10 mouse cellular contexts compared by ENCODE assay signal in genomic region chr9:119100177-119100898, GRCm38 (mm10). TPM values are rescaled to one million over a fixed set of nuclear protein-coding genes. Genes with fewer than 3 reads are reported as not detected.
DNase-seq lines count a peak whose midpoint lies in the region; ATAC-seq and TF ChIP-seq lines count a peak whose summit lies in the region.
"Had no signal": no experiment of that assay in that cellular context is flagged by ENCODE, and none has a peak within 500 bp of the region (broad histone marks: within the 10 kb centered on the region; RNA-seq: fewer than 3 reads in every experiment).

No protein-coding gene starts in this region.

- no peak overlapping the region for H3K27ac ChIP-seq in gastrocnemius, adult 2 months
- H3K27ac ChIP-seq in midbrain, embryonic 11.5 days (ENCODE audit: low read depth, low read length): no peak overlapping the region
- H3K27ac ChIP-seq in midbrain, embryonic 15.5 days: no peak overlapping the region

- H3K4me1 ChIP-seq in midbrain, embryonic 11.5 days (ENCODE audit: control insufficient read depth, insufficient read depth, low read length): peaks cover 4% of the 10 kb centered on the region; the same call in 1 of the 2 replicates
- peaks cover 12% of the 10 kb centered on the region for H3K4me1 ChIP-seq in midbrain, embryonic 15.5 days

- H3K9me3 ChIP-seq in midbrain, embryonic 11.5 days (ENCODE audit: control insufficient read depth, low read length): no peaks in the 10 kb centered on the region
- no peaks in the 10 kb centered on the region for H3K9me3 ChIP-seq in midbrain, embryonic 15.5 days

- 20% methylated on average over 15 of the region's 15 CpGs for WGBS in midbrain, embryonic 11.5 days
- 15% methylated on average over 15 of the region's 15 CpGs for WGBS in midbrain, embryonic 15.5 days

- no peak for TF ChIP-seq CTCF in gastrocnemius, adult 2 months (IDR thresholded peaks at IDR 0.05)

- no peaks in the 10 kb centered on the region for H3K36me3 ChIP-seq in midbrain, embryonic 11.5 days (ENCODE audit: control insufficient read depth, insufficient read depth, low read length)
- H3K36me3 ChIP-seq in midbrain, embryonic 15.5 days (replicated peaks): no peaks in the 10 kb centered on the region

- DNase-seq in gastrocnemius, adult 2 months: peak; percentile 52
- DNase-seq in gastrocnemius, adult 18-20 months (ENCODE audit: low spot score): no peak
- DNase-seq in midbrain, embryonic 11.5 days (ENCODE audit: low spot score, missing footprints): no peak
- DNase-seq in kidney, postnatal 14 days: peak; percentile 48
- peak; percentile 66 for DNase-seq in testis, postnatal 14 days (ENCODE audit: low spot score)
- no peak for DNase-seq in frontal cortex, postnatal 25 days (ENCODE audit: low spot score in 2 of 2)

- H3K27me3 ChIP-seq in midbrain, embryonic 11.5 days (ENCODE audit: control insufficient read depth, insufficient read depth, low read length): peaks cover 3% of the 10 kb centered on the region; the same call in 1 of the 2 replicates
- peaks cover 15% of the 10 kb centered on the region for H3K27me3 ChIP-seq in midbrain, embryonic 15.5 days (replicated peaks)

- H3K4me2 ChIP-seq in midbrain, embryonic 11.5 days: no peak overlapping the region
- no peak overlapping the region for H3K4me2 ChIP-seq in midbrain, embryonic 15.5 days

- no peak overlapping the region for H3K4me3 ChIP-seq in gastrocnemius, adult 2 months
- H3K4me3 ChIP-seq in midbrain, embryonic 11.5 days (ENCODE audit: low read depth, low read length): no peak overlapping the region
- H3K4me3 ChIP-seq in midbrain, embryonic 15.5 days: no peak overlapping the region
- H3K4me3 ChIP-seq: erythroblast, embryonic 14.5 days had no signal

- 0 out of 2 replicates have a peak, but pooled peaks have one; percentile 22 for ATAC-seq in midbrain, embryonic 11.5 days (ENCODE audit: low FRiP score)
- ATAC-seq in midbrain, embryonic 15.5 days (replicated peaks): no peak
- no peak for ATAC-seq in activated CD4-positive, CD25-positive, alpha-beta regulatory T cell, adult 4 months

- H3K9ac ChIP-seq in midbrain, embryonic 11.5 days (ENCODE audit: low read length): no peak overlapping the region
- no peak overlapping the region for H3K9ac ChIP-seq in midbrain, embryonic 15.5 days

- intact Hi-C loops in gastrocnemius, adult 2 months (cut with DNase I): no loop called here

RNA-seq across cellular contexts. Expression of gene Dlec1, which starts 1.9 kb away (rescaled TPM):
- not detected for total RNA-seq in gastrocnemius, adult 2 months (2021)
- not detected for total RNA-seq in gastrocnemius, adult 18-20 months (2021)
- 0.51 and 0.65 TPM in 2 replicates for polyA plus RNA-seq in midbrain, embryonic 11.5 days (2014; fragmentation: Nextera tagmentation; extraction: Ambion mirVana)
- 0.94 and 1.0 TPM in 2 replicates for polyA plus RNA-seq in midbrain, embryonic 15.5 days (2015; fragmentation: Nextera tagmentation; extraction: Ambion mirVana)
- under 1 TPM in 1 of 2 experiments, not detected in 1; 0.52 TPM for polyA plus RNA-seq in activated CD4-positive, CD25-positive, alpha-beta regulatory T cell, adult 4 months (2017; shearing (Covaris generic))
- polyA plus RNA-seq: erythroblast, embryonic 14.5 days had no signal

RNA-seq across cellular contexts. Expression of gene Plcd1, which starts 7.0 kb away (rescaled TPM):
- total RNA-seq in gastrocnemius, adult 2 months (2021): 1 to 10 TPM; 7.6 to 9.6 TPM
- 1 to 10 TPM; 5.5 to 6.3 TPM for total RNA-seq in gastrocnemius, adult 18-20 months (2021)
- polyA plus RNA-seq in midbrain, embryonic 11.5 days (2014; fragmentation: Nextera tagmentation; extraction: Ambion mirVana): 24.2 and 25.8 TPM in 2 replicates
- 15.6 and 16.4 TPM in 2 replicates for polyA plus RNA-seq in midbrain, embryonic 15.5 days (2015; fragmentation: Nextera tagmentation; extraction: Ambion mirVana)
- polyA plus RNA-seq in activated CD4-positive, CD25-positive, alpha-beta regulatory T cell, adult 4 months (2017; shearing (Covaris generic)): 1 to 10 TPM; 2.3 to 4.5 TPM

RNA-seq across cellular contexts. Expression of gene Vill, which starts 47.8 kb away (rescaled TPM):
- under 1 TPM in 1 of 2 experiments, not detected in 1; 0.45 TPM for total RNA-seq in gastrocnemius, adult 2 months (2021)
- under 1 TPM in 1 of 2 experiments, not detected in 1; 0.23 TPM for total RNA-seq in gastrocnemius, adult 18-20 months (2021)
- polyA plus RNA-seq in midbrain, embryonic 11.5 days (2014; fragmentation: Nextera tagmentation; extraction: Ambion mirVana): 7.8 and 8.3 TPM in 2 replicates
- 3.0 and 3.6 TPM in 2 replicates for polyA plus RNA-seq in midbrain, embryonic 15.5 days (2015; fragmentation: Nextera tagmentation; extraction: Ambion mirVana)
- 10 to 100 TPM; 13.0 to 14.8 TPM for polyA plus RNA-seq in activated CD4-positive, CD25-positive, alpha-beta regulatory T cell, adult 4 months (2017; shearing (Covaris generic))
- polyA plus RNA-seq: erythroblast, embryonic 14.5 days had no signal

RNA-seq across cellular contexts. Expression of gene Acaa1b, which starts 56.6 kb away (rescaled TPM):
- under 1 TPM; 0.46 to 0.84 TPM for total RNA-seq in gastrocnemius, adult 2 months (2021)
- 1 to 10 TPM; 1.2 to 1.5 TPM for total RNA-seq in gastrocnemius, adult 18-20 months (2021)
- polyA plus RNA-seq in midbrain, embryonic 11.5 days (2014; fragmentation: Nextera tagmentation; extraction: Ambion mirVana): 1.0 and 1.4 TPM in 2 replicates
- polyA plus RNA-seq in midbrain, embryonic 15.5 days (2015; fragmentation: Nextera tagmentation; extraction: Ambion mirVana): 2.2 and 3.5 TPM in 2 replicates
- not detected for polyA plus RNA-seq in activated CD4-positive, CD25-positive, alpha-beta regulatory T cell, adult 4 months (2017; shearing (Covaris generic))

RNA-seq across cellular contexts. Expression of gene Gm47289, which starts 58.6 kb away (rescaled TPM):
- total RNA-seq in gastrocnemius, adult 2 months (2021): not detected
- not detected for total RNA-seq in gastrocnemius, adult 18-20 months (2021)
- not detected in 2 replicates for polyA plus RNA-seq in midbrain, embryonic 11.5 days (2014; fragmentation: Nextera tagmentation; extraction: Ambion mirVana)
- polyA plus RNA-seq in midbrain, embryonic 15.5 days (2015; fragmentation: Nextera tagmentation; extraction: Ambion mirVana): not detected in 2 replicates
- under 1 TPM in 1 of 2 experiments, not detected in 1; 0.13 TPM for polyA plus RNA-seq in activated CD4-positive, CD25-positive, alpha-beta regulatory T cell, adult 4 months (2017; shearing (Covaris generic))
- polyA plus RNA-seq: erythroblast, embryonic 14.5 days; limb, embryonic 11.5 days had no signal

Comparison
In these comparisons a context has a peak if more than half of its experiments do, and no peak if none do; other contexts are left out.
1. DNase-seq: peak in gastrocnemius, adult 2 months (single experiment), kidney, postnatal 14 days (single experiment) and testis, postnatal 14 days (single experiment); none in gastrocnemius, adult 18-20 months (single experiment), midbrain, embryonic 11.5 days (single experiment) and frontal cortex, postnatal 25 days (0 of 2).